Comparison of ENCODE assay signal across 8 mouse cellular contexts in genomic region chr12:113716406-113716805, GRCm38 (mm10).
DNase-seq lines count a peak whose midpoint lies in the region; ATAC-seq and TF ChIP-seq lines count a peak whose summit lies in the region.
"Not testable (repeated sequence)": the region's sequence is repeated elsewhere in the genome, so short reads cannot be mapped to it uniquely, and the experiment has no call there.

No protein-coding gene starts in this region.

- not testable (repeated sequence) for H3K4me1 ChIP-seq in lung, embryonic 14.5 days (ENCODE audit: insufficient read depth)

- not testable (repeated sequence) for H3K27ac ChIP-seq in lung, embryonic 14.5 days (ENCODE audit: low read depth)

- intact Hi-C loops in heart, postnatal 10 days (cut with DNase I) = not testable (repeated sequence)

- H3K9me3 ChIP-seq in lung, embryonic 14.5 days (ENCODE audit: low read depth, low read length) = not testable (repeated sequence)

- TF ChIP-seq CTCF in lung, embryonic 14.5 days (IDR thresholded peaks at IDR 0.05; ENCODE audit: low read depth) = peak; percentile 14; the same call in 1 of the 2 replicates

- not testable (repeated sequence) for H3K4me2 ChIP-seq in lung, embryonic 14.5 days

- not testable (repeated sequence) for ATAC-seq in lung, embryonic 14.5 days (ENCODE audit: insufficient read depth)

- H3K27me3 ChIP-seq in lung, embryonic 14.5 days (ENCODE audit: insufficient read depth, low read length) = not testable (repeated sequence)

- not testable (repeated sequence) for H3K9ac ChIP-seq in lung, embryonic 14.5 days

- 0% methylated on average over 1 of the region's 1 CpGs for WGBS in lung, embryonic 14.5 days

- H3K36me3 ChIP-seq in lung, embryonic 14.5 days (ENCODE audit: insufficient read depth) = not testable (repeated sequence)

- H3K4me3 ChIP-seq in lung, embryonic 14.5 days (ENCODE audit: low read depth, low read length) = not testable (repeated sequence)

- DNase-seq in ES-CJ7 (ENCODE audit: low read depth, low spot score) = peak; percentile 89
- DNase-seq in adrenal gland, postnatal 14 days = peak; percentile 65
- DNase-seq in embryo, embryonic 10.5 days (ENCODE audit: low spot score) = peak; percentile 7
- peak; percentile 4 to 5 for DNase-seq in heart, postnatal 10 days
- peak; percentile 63 to 69 for DNase-seq in kidney, postnatal 4 days
- peak; percentile 1 for DNase-seq in lung, embryonic 14.5 days
- DNase-seq in right cerebral cortex, postnatal 14 days = peak; percentile 2
- DNase-seq in thymus, postnatal 25 days = peak; percentile 36

Comparison
In these comparisons a context has a peak if more than half of its experiments do, and no peak if none do; other contexts are left out.
1. DNase-seq: peak in every context shown above with its lines; median percentile 89 in ES-CJ7; 66 in kidney, postnatal 4 days; 65 in adrenal gland, postnatal 14 days; 36 in thymus, postnatal 25 days; 7 in embryo, embryonic 10.5 days; 4 in heart, postnatal 10 days; 2 in right cerebral cortex, postnatal 14 days; 1 in lung, embryonic 14.5 days.